ENCODE assay signal across 21 mouse cellular contexts in genomic region chr5:16715863-16716262, GRCm38 (mm10).
DNase-seq lines count a peak whose midpoint lies in the region; ATAC-seq and TF ChIP-seq lines count a peak whose summit lies in the region.
"Had no signal": no experiment of that assay in that cellular context is flagged by ENCODE, and none has a peak within 500 bp of the region (broad histone marks: within the 10 kb centered on the region; RNA-seq: fewer than 3 reads in every experiment).

No protein-coding gene starts in this region.

- H3K9me3 ChIP-seq in intestine, embryonic 15.5 days = no peaks in the 10 kb centered on the region
- no peaks in the 10 kb centered on the region; the same call in 1 of the 2 replicates for H3K9me3 ChIP-seq in intestine, embryonic 16.5 days (ENCODE audit: control insufficient read depth, low read length)
- no peaks in the 10 kb centered on the region for H3K9me3 ChIP-seq in intestine, postnatal 0 days (ENCODE audit: control insufficient read depth)
- no peaks in the 10 kb centered on the region for H3K9me3 ChIP-seq in forebrain, embryonic 13.5 days (replicated peaks)
- H3K9me3 ChIP-seq: G1E had no signal

- no peak for TF ChIP-seq CTCF in intestine, postnatal 0 days (IDR thresholded peaks at IDR 0.05; ENCODE audit: low read depth)
- no peak for TF ChIP-seq CTCF in gastrocnemius, adult 2 months (IDR thresholded peaks at IDR 0.05)

- no peak overlapping the region for H3K4me3 ChIP-seq in intestine, embryonic 15.5 days (replicated peaks)
- H3K4me3 ChIP-seq in intestine, embryonic 16.5 days (ENCODE audit: low read length) = no peak overlapping the region
- no peak overlapping the region for H3K4me3 ChIP-seq in intestine, postnatal 0 days (ENCODE audit: low read depth, low read length)
- H3K4me3 ChIP-seq in forebrain, embryonic 13.5 days = no peak overlapping the region
- no peak overlapping the region for H3K4me3 ChIP-seq in gastrocnemius, adult 2 months

- ATAC-seq in intestine, embryonic 15.5 days = peak; percentile 80
- peak; percentile 94 for ATAC-seq in intestine, embryonic 16.5 days
- peak; percentile 75 for ATAC-seq in intestine, postnatal 0 days
- ATAC-seq in forebrain, embryonic 13.5 days = no peak
- ATAC-seq: activated CD4-positive, CD25-positive, alpha-beta regulatory T cell, adult 4 months; CD4-positive, CD25-positive, alpha-beta regulatory T cell, adult 4 months; Patski had no signal

- H3K9ac ChIP-seq in intestine, embryonic 15.5 days = no peak overlapping the region
- H3K9ac ChIP-seq in intestine, embryonic 16.5 days (ENCODE audit: low read depth, low read length) = no peak overlapping the region
- H3K9ac ChIP-seq in intestine, postnatal 0 days (ENCODE audit: low read depth, low read length) = no peak overlapping the region
- H3K9ac ChIP-seq in forebrain, embryonic 13.5 days = no peak overlapping the region

- intact Hi-C loops in gastrocnemius, adult 2 months (cut with DNase I) = no loop called here

- DNase-seq in gastrocnemius, adult 2 months = no peak
- DNase-seq in thymus, postnatal 10 days (ENCODE audit: low spot score in 2 of 2) = no peak
- DNase-seq: adrenal gland, adult 2 months; adrenal gland, adult 8-10 months; adrenal gland, postnatal 10 days; adrenal gland, postnatal 14 days; adrenal gland, postnatal 25 days; adrenal gland, postnatal 36 days; B cell, adult 2 months; cerebellum, adult 11 months; cerebellum, adult 11-12 months; cerebellum, adult 18-20 months had no signal

- H3K36me3 ChIP-seq in intestine, embryonic 15.5 days = no peaks in the 10 kb centered on the region
- no peaks in the 10 kb centered on the region for H3K36me3 ChIP-seq in intestine, embryonic 16.5 days (ENCODE audit: control insufficient read depth, insufficient read depth, low read length)
- no peaks in the 10 kb centered on the region for H3K36me3 ChIP-seq in intestine, postnatal 0 days (ENCODE audit: control insufficient read depth, insufficient read depth)
- H3K36me3 ChIP-seq in forebrain, embryonic 13.5 days (ENCODE audit: poor library complexity, severe bottlenecking) = no peaks in the 10 kb centered on the region
- H3K36me3 ChIP-seq: G1E had no signal

- no peak overlapping the region for H3K27ac ChIP-seq in intestine, embryonic 15.5 days
- H3K27ac ChIP-seq in intestine, embryonic 16.5 days (ENCODE audit: low read length) = no peak overlapping the region
- no peak overlapping the region for H3K27ac ChIP-seq in intestine, postnatal 0 days (ENCODE audit: low read depth, low read length)
- no peak overlapping the region for H3K27ac ChIP-seq in forebrain, embryonic 13.5 days
- no peak overlapping the region for H3K27ac ChIP-seq in gastrocnemius, adult 2 months

- no peaks in the 10 kb centered on the region for H3K4me1 ChIP-seq in intestine, embryonic 15.5 days (replicated peaks)
- H3K4me1 ChIP-seq in intestine, embryonic 16.5 days (ENCODE audit: control insufficient read depth, insufficient read depth, low read length) = no peaks in the 10 kb centered on the region
- no peaks in the 10 kb centered on the region for H3K4me1 ChIP-seq in intestine, postnatal 0 days (replicated peaks; ENCODE audit: control insufficient read depth, insufficient read depth, low read length)
- H3K4me1 ChIP-seq in forebrain, embryonic 13.5 days = no peaks in the 10 kb centered on the region

- H3K4me2 ChIP-seq in intestine, embryonic 15.5 days (replicated peaks) = no peak overlapping the region
- no peak overlapping the region for H3K4me2 ChIP-seq in intestine, embryonic 16.5 days (ENCODE audit: low read depth, low read length)
- no peak overlapping the region for H3K4me2 ChIP-seq in intestine, postnatal 0 days (replicated peaks; ENCODE audit: low read depth)
- no peak overlapping the region for H3K4me2 ChIP-seq in forebrain, embryonic 13.5 days

- H3K27me3 ChIP-seq in intestine, embryonic 15.5 days (replicated peaks) = no peaks in the 10 kb centered on the region
- H3K27me3 ChIP-seq in intestine, embryonic 16.5 days (replicated peaks; ENCODE audit: control insufficient read depth, insufficient read depth, low read length) = no peaks in the 10 kb centered on the region
- no peaks in the 10 kb centered on the region for H3K27me3 ChIP-seq in intestine, postnatal 0 days (replicated peaks; ENCODE audit: control insufficient read depth, insufficient read depth, low read length)
- H3K27me3 ChIP-seq in forebrain, embryonic 13.5 days = no peaks in the 10 kb centered on the region
- H3K27me3 ChIP-seq: CH12.LX, Patski had no signal
